Mouse (Mus musculus): ENCODE results near the gene Poln. TPM values are rescaled to one million over a fixed set of nuclear protein-coding genes. Genes with fewer than 3 reads are reported as not detected.

Poln gene
- polyA plus RNA-seq, 1 experiment, result 1.8 TPM

DNA sequence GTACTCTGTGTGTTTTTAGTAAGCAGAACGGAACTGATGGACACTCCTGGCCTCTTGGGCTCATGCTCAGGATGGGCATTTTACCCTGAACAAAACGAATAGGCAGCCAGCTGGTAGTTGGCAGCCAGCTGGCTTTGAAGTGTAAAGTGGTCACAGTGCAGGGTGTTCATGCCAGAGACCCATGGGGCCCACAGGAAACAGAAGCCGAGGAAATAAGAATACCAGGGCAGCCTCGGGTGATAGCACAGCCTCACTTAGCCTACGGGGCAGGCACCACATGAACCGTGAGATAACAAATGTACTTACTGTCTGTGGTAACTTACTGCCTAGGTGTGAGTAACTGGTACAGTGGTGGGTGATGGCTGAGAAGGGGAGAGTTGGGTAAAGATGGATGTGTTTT lies 138.2 kb downstream of the Poln start:
- H3K27ac ChIP-seq (ENCODE audit: insufficient read depth, low read depth, low read length), result no peak overlapping the region
- no peak for TF ChIP-seq POLR2A (IDR thresholded peaks at IDR 0.05; ENCODE audit: low read depth, low read length)
- DNase-seq, result no peak
- WGBS, result 48% methylated on average over 6 of the region's 6 CpGs
- no peaks in the 10 kb centered on the region for H3K4me1 ChIP-seq (ENCODE audit: control insufficient read depth, insufficient read depth, low read length)
- no peaks in the 10 kb centered on the region for H3K27me3 ChIP-seq (replicated peaks; ENCODE audit: control insufficient read depth, insufficient read depth, low read length)
- H3K4me3 ChIP-seq (ENCODE audit: insufficient read depth, low read depth, low read length), result no peak overlapping the region
- H3K36me3 ChIP-seq (ENCODE audit: control insufficient read depth, insufficient read depth, low read length), result no peaks in the 10 kb centered on the region

DNA sequence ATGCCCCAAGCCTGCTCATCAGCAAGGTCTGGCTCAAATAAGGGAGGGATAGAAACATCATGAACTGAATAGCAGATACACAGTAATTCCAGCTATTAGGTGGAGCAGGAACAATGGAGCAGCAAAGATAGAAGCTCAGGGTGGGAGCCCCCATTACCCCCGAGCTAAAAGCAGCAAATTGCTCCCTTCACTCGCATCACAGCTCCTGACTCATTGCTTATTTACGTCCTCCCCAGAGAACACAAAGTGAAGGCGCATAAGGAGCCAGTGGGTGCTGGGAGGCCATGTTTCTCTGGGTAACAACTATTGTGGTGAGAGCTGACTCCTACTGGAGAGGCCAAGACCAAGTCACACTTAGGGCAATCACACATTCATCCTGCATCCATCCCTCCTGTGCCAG lies 139.1 kb downstream of the Poln start:
- H3K4me1 ChIP-seq (ENCODE audit: control insufficient read depth, insufficient read depth, low read length), result no peaks in the 10 kb centered on the region
- no peaks in the 10 kb centered on the region for H3K27me3 ChIP-seq (replicated peaks; ENCODE audit: control insufficient read depth, insufficient read depth, low read length)
- no peak overlapping the region for H3K4me3 ChIP-seq (ENCODE audit: insufficient read depth, low read depth, low read length)
- H3K36me3 ChIP-seq (ENCODE audit: control insufficient read depth, insufficient read depth, low read length), result no peaks in the 10 kb centered on the region
- DNase-seq, result no peak
- 71% methylated on average over 4 of the region's 4 CpGs for WGBS
- no peak overlapping the region for H3K27ac ChIP-seq (ENCODE audit: insufficient read depth, low read depth, low read length)
- TF ChIP-seq POLR2A (IDR thresholded peaks at IDR 0.05; ENCODE audit: low read depth, low read length) (no peak), CTCF (conservative IDR thresholded peaks at IDR 0.05; ENCODE audit: insufficient read depth, insufficient read length, low read depth, low read length) (no peak)

DNA sequence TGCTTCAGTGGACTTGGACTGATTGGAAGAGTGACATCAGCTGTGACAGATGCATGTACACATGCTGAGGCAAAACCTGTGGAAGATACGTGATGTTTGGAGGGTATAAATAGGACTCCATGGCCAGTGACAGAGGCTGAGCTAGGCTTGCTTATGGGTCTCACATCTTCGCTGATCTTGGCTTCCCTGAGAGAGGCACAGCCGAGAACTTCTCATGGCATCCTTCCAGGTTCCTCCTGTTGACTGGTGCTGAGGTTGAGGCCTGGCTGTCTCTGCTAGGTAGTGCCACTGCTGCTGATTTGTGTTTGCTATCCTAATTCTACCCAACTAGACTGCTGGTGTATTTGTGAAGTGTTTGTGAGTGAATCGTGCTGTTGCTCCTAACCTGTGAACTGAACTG lies 150.3 kb downstream of the Poln start:
- Histone ChIP-seq H3K36me3 (ENCODE audit: control insufficient read depth, insufficient read depth, low read length) (no peaks in the 10 kb centered on the region), H3K27me3 (replicated peaks; ENCODE audit: control insufficient read depth, insufficient read depth, low read length) (no peaks in the 10 kb centered on the region), H3K27ac (ENCODE audit: insufficient read depth, low read depth, low read length) (no peak overlapping the region), H3K4me3 (ENCODE audit: insufficient read depth, low read depth, low read length) (no peak overlapping the region), H3K4me1 (ENCODE audit: control insufficient read depth, insufficient read depth, low read length) (no peaks in the 10 kb centered on the region)
- no peak for TF ChIP-seq POLR2A (IDR thresholded peaks at IDR 0.05; ENCODE audit: low read depth, low read length)
- no peak for TF ChIP-seq CTCF (conservative IDR thresholded peaks at IDR 0.05; ENCODE audit: insufficient read depth, insufficient read length, low read depth, low read length)
- no peak for DNase-seq
- 84% methylated on average over 4 of the region's 4 CpGs for WGBS

DNA sequence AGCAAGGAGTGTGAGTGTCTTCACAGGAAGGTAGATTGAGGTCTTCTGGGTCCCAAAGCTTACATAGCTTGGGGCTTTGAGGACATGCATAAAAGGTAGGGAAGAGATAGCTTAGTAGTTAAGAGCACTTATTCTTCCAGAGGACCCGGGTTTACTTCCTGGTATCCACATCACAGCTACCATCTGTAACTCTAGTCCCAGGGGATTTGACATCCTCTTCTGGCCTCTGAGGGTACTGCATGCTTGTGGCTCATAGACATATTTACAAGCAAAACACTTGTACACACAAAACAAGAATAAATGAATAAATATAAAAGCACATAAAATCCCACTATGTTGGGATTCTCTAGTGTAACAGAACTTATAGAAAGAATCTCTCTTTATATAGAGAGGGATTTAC lies 154.6 kb downstream of the Poln start:
- H3K4me1 ChIP-seq (ENCODE audit: control insufficient read depth, insufficient read depth, low read length), result no peaks in the 10 kb centered on the region
- no peaks in the 10 kb centered on the region for H3K27me3 ChIP-seq (replicated peaks; ENCODE audit: control insufficient read depth, insufficient read depth, low read length)
- H3K4me3 ChIP-seq (ENCODE audit: insufficient read depth, low read depth, low read length), result no peak overlapping the region
- H3K36me3 ChIP-seq (ENCODE audit: control insufficient read depth, insufficient read depth, low read length), result no peaks in the 10 kb centered on the region
- WGBS, result 50% methylated on average over 1 of the region's 1 CpGs
- no peak overlapping the region for H3K27ac ChIP-seq (ENCODE audit: insufficient read depth, low read depth, low read length)
- DNase-seq, result no peak
- TF ChIP-seq POLR2A (IDR thresholded peaks at IDR 0.05; ENCODE audit: low read depth, low read length) (no peak), CTCF (conservative IDR thresholded peaks at IDR 0.05; ENCODE audit: insufficient read depth, insufficient read length, low read depth, low read length) (no peak)

DNA sequence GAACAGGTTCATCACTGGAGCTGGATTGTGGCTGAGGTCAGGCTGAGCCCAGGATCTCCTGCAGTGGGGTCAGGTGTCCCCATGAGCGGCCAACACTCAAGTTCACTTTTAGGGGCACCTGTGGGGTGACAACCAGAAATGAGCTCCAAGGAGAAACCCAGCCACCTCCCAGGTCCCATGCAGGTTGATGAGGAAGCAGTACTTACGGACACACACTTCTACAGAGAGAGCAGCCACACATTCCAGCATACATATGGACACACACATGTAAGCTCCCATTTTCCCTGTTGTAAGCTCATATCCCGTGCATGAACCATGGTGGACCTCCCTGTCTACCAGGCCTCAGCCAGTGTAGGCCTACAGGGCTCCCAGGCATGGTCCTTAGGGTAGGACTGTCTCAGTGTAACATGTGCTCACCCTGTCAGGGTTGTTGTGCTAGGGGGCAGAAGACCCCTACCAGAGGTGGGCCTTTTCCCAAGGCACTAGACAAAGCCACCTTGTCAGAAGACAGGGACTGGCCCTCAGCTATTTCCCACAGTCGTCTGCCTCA lies 161.8 kb downstream of the Poln start:
- no peaks in the 10 kb centered on the region for H3K27me3 ChIP-seq (replicated peaks; ENCODE audit: control insufficient read depth, insufficient read depth, low read length)
- no peak for DNase-seq
- H3K36me3 ChIP-seq (ENCODE audit: control insufficient read depth, insufficient read depth, low read length), result no peaks in the 10 kb centered on the region
- no peak overlapping the region for H3K4me3 ChIP-seq (ENCODE audit: insufficient read depth, low read depth, low read length)
- H3K27ac ChIP-seq (ENCODE audit: insufficient read depth, low read depth, low read length), result no peak overlapping the region
- TF ChIP-seq CTCF (conservative IDR thresholded peaks at IDR 0.05; ENCODE audit: insufficient read depth, insufficient read length, low read depth, low read length), result no peak
- TF ChIP-seq POLR2A (IDR thresholded peaks at IDR 0.05; ENCODE audit: low read depth, low read length), result no peak
- 86% methylated on average over 4 of the region's 4 CpGs for WGBS
- H3K4me1 ChIP-seq (ENCODE audit: control insufficient read depth, insufficient read depth, low read length), result no peaks in the 10 kb centered on the region

DNA sequence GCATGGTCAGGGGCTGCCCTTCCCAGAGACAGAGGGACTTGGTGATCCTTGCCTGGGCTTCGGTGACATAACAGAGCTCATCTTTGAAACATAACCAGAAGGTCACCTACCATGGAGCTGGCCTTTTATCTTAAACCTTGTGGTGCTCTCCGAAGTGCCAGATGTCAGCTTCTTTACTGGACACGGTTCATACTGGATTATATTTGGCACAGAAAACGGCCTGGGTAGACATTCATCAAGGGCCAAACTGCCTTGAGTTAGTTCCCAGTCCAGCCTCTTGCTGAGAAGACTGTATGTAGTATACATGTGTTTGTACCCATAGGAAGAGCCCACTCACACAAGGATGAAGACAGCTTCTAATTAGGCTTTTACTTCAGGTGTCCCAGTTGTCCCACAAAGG lies 162.4 kb downstream of the Poln start:
- Histone ChIP-seq H3K27ac (ENCODE audit: insufficient read depth, low read depth, low read length) (no peak overlapping the region), H3K4me3 (ENCODE audit: insufficient read depth, low read depth, low read length) (no peak overlapping the region), H3K4me1 (ENCODE audit: control insufficient read depth, insufficient read depth, low read length) (no peaks in the 10 kb centered on the region), H3K36me3 (ENCODE audit: control insufficient read depth, insufficient read depth, low read length) (no peaks in the 10 kb centered on the region), H3K27me3 (replicated peaks; ENCODE audit: control insufficient read depth, insufficient read depth, low read length) (no peaks in the 10 kb centered on the region)
- TF ChIP-seq POLR2A (IDR thresholded peaks at IDR 0.05; ENCODE audit: low read depth, low read length), result no peak
- no peak for TF ChIP-seq CTCF (conservative IDR thresholded peaks at IDR 0.05; ENCODE audit: insufficient read depth, insufficient read length, low read depth, low read length)
- WGBS, result 84% methylated on average over 4 of the region's 4 CpGs
- DNase-seq, result no peak

DNA sequence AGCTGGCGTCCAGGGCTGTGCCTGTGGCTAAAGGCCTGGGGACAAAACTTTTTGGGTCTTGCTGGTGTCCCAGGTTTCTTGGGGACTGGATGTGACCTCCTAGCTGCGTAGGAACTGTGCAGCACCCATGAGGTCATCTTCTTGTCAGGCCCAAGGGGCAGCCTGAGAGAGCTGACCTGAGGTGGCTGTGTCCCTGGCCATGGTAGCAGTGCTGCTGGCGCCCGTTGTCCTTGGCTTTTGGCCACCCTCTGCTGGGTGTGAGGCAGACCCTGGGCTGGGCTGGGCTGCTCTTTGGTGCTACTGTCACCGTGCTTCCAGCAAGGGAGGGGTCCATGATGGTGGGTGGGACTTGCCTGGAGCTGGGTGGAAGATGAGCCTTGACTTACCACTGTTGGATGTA lies 164.6 kb downstream of the Poln start:
- Histone ChIP-seq H3K27me3 (replicated peaks; ENCODE audit: control insufficient read depth, insufficient read depth, low read length) (no peaks in the 10 kb centered on the region), H3K4me3 (ENCODE audit: insufficient read depth, low read depth, low read length) (no peak overlapping the region), H3K36me3 (ENCODE audit: control insufficient read depth, insufficient read depth, low read length) (no peaks in the 10 kb centered on the region), H3K27ac (ENCODE audit: insufficient read depth, low read depth, low read length) (no peak overlapping the region), H3K4me1 (ENCODE audit: control insufficient read depth, insufficient read depth, low read length) (no peaks in the 10 kb centered on the region)
- TF ChIP-seq CTCF (conservative IDR thresholded peaks at IDR 0.05; ENCODE audit: insufficient read depth, insufficient read length, low read depth, low read length), result no peak
- TF ChIP-seq POLR2A (IDR thresholded peaks at IDR 0.05; ENCODE audit: low read depth, low read length), result no peak
- no peak for DNase-seq
- 83% methylated on average over 5 of the region's 5 CpGs for WGBS

DNA sequence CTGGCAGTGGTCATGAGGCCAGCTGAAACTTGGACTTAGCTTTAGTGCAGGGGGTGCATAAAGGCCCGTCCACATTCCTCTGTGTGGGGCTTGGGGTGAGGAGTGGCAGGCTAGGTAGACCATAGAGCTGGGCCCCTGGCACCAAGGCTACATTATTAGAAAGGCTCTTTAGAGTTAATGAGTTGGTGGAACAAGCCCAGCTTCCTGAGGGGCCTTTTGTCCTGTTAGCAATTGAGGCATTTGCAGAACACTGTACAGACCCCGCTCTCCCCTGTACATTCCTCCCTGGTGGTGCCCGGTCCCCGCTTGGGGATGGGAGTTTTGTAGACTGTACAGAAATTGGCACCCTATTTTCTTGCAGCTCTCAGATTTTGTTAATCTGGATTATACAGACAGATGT lies 166.6 kb downstream of the Poln start:
- H3K36me3 ChIP-seq (ENCODE audit: control insufficient read depth, insufficient read depth, low read length), result no peaks in the 10 kb centered on the region
- no peaks in the 10 kb centered on the region for H3K27me3 ChIP-seq (replicated peaks; ENCODE audit: control insufficient read depth, insufficient read depth, low read length)
- no peak for TF ChIP-seq CTCF (conservative IDR thresholded peaks at IDR 0.05; ENCODE audit: insufficient read depth, insufficient read length, low read depth, low read length)
- TF ChIP-seq POLR2A (IDR thresholded peaks at IDR 0.05; ENCODE audit: low read depth, low read length), result no peak
- DNase-seq, result no peak
- H3K4me3 ChIP-seq (ENCODE audit: insufficient read depth, low read depth, low read length), result no peak overlapping the region
- 94% methylated on average over 4 of the region's 4 CpGs for WGBS
- H3K4me1 ChIP-seq (ENCODE audit: control insufficient read depth, insufficient read depth, low read length), result no peaks in the 10 kb centered on the region
- no peak overlapping the region for H3K27ac ChIP-seq (ENCODE audit: insufficient read depth, low read depth, low read length)
